Mouse (Mus musculus): ENCODE data around the gene Pqlc2. TPM values are rescaled to one million over a fixed set of nuclear protein-coding genes. Genes with fewer than 3 reads are reported as not detected.

Gene Pqlc2
- polyA plus RNA-seq, 1 experiment from 2014 or later, result 10.5 TPM

- peak; percentile 76; the same call in 1 of the 2 replicates for ATAC-seq
- Histone ChIP-seq H3K4me3 (ENCODE audit: low read depth, low read length) (peak overlapping the region; percentile 84), H3K4me1 (ENCODE audit: control insufficient read depth, insufficient read depth, low read length) (peaks cover 14% of the 10 kb centered on the region), H3K36me3 (ENCODE audit: control insufficient read depth, insufficient read depth, low read length) (peaks cover 16% of the 10 kb centered on the region), H3K27me3 (replicated peaks; ENCODE audit: control insufficient read depth, insufficient read depth, low read length) (no peaks in the 10 kb centered on the region), H3K9me3 (replicated peaks; ENCODE audit: control insufficient read depth, low read length) (no peaks in the 10 kb centered on the region), H3K4me2 (ENCODE audit: low read length) (peak overlapping the region; percentile 95), H3K27ac (ENCODE audit: low read depth, low read length) (0 out of 2 replicates have a peak overlapping the region, but pooled peaks have one; percentile 33), H3K9ac (ENCODE audit: low read length) (peak overlapping the region; percentile 87)
- peak; percentile 44 for DNase-seq (ENCODE audit: low spot score)
- under 1% methylated on average over 53 of the region's 53 CpGs for WGBS
Observed at GRCm38 (mm10) chr4:139310899-139311701, 592 bp upstream of the Pqlc2 start.

- peaks cover 8% of the 10 kb centered on the region; the same call in 1 of the 2 replicates for H3K36me3 ChIP-seq (ENCODE audit: control insufficient read depth, insufficient read depth, low read length)
- ATAC-seq (no peak), DNase-seq (ENCODE audit: low spot score) (no peak)
- 20% methylated on average over 6 of the region's 6 CpGs for WGBS
- peak overlapping the region; percentile 84 for H3K4me3 ChIP-seq (ENCODE audit: low read depth, low read length)
- peak overlapping the region; percentile 95 for H3K4me2 ChIP-seq (ENCODE audit: low read length)
- no peak overlapping the region for H3K27ac ChIP-seq (ENCODE audit: low read depth, low read length)
- peak overlapping the region; percentile 87 for H3K9ac ChIP-seq (ENCODE audit: low read length)
- no peaks in the 10 kb centered on the region for H3K9me3 ChIP-seq (replicated peaks; ENCODE audit: control insufficient read depth, low read length)
- H3K4me1 ChIP-seq (ENCODE audit: control insufficient read depth, insufficient read depth, low read length), result peaks cover 14% of the 10 kb centered on the region
- H3K27me3 ChIP-seq (replicated peaks; ENCODE audit: control insufficient read depth, insufficient read depth, low read length), result no peaks in the 10 kb centered on the region
Observed at GRCm38 (mm10) chr4:139309651-139310050, 857 bp downstream of the Pqlc2 start.

DNA sequence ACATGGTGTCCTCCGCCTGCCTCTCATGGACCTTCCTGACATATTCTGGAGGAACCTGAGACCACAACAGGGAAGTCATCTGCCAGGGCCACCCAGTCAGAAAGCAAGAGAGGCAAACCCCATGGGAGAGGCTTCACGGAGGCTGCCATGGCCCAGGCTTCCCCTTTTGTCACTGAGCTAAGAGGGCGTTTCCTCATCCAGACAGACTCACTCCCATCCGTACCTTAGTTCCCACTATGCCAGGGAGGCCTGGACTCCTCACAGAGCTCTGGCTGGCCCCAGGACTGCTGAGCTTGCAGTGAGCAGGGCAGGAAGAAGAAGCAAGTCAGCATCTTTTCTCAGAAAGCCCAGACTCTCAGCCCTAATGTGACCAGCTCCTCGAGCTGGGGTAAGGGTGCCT is 2.6 kb downstream of the Pqlc2 start:
- DNase-seq (ENCODE audit: low spot score) (no peak), ATAC-seq (no peak)
- 82% methylated on average over 5 of the region's 5 CpGs for WGBS
- Histone ChIP-seq H3K27ac (ENCODE audit: low read depth, low read length) (no peak overlapping the region), H3K4me2 (ENCODE audit: low read length) (no peak overlapping the region), H3K9ac (ENCODE audit: low read length) (no peak overlapping the region), H3K4me3 (ENCODE audit: low read depth, low read length) (no peak overlapping the region), H3K36me3 (ENCODE audit: control insufficient read depth, insufficient read depth, low read length) (peaks cover 3% of the 10 kb centered on the region; the same call in 1 of the 2 replicates), H3K9me3 (replicated peaks; ENCODE audit: control insufficient read depth, low read length) (no peaks in the 10 kb centered on the region), H3K27me3 (replicated peaks; ENCODE audit: control insufficient read depth, insufficient read depth, low read length) (no peaks in the 10 kb centered on the region), H3K4me1 (ENCODE audit: control insufficient read depth, insufficient read depth, low read length) (peaks cover 14% of the 10 kb centered on the region)

DNA sequence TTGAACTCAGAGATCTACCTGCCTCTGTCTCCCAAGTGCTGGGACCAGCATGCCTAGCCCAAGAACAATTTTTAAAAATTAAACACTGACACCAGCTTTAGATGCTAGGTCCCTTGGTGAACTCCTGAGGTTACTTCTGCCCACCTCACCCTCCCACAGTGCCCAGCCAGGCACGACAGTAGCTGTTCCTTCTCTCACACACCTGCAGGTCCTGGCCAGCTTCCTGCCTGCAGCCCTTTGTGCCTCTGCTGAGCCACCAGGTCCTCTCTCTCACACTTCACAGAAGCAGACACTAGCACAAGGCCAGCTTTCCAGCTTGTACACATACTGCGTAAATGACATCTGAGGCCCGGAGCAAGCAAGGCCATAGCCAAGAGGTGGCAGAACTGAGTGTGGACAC is 5.0 kb downstream of the Pqlc2 start:
- Histone ChIP-seq H3K9me3 (replicated peaks; ENCODE audit: control insufficient read depth, low read length) (no peaks in the 10 kb centered on the region), H3K4me1 (ENCODE audit: control insufficient read depth, insufficient read depth, low read length) (peaks cover 5% of the 10 kb centered on the region), H3K4me3 (ENCODE audit: low read depth, low read length) (no peak overlapping the region), H3K36me3 (ENCODE audit: control insufficient read depth, insufficient read depth, low read length) (peaks cover 24% of the 10 kb centered on the region), H3K27me3 (replicated peaks; ENCODE audit: control insufficient read depth, insufficient read depth, low read length) (no peaks in the 10 kb centered on the region), H3K4me2 (ENCODE audit: low read length) (no peak overlapping the region), H3K27ac (ENCODE audit: low read depth, low read length) (no peak overlapping the region), H3K9ac (ENCODE audit: low read length) (no peak overlapping the region)
- ATAC-seq, result no peak
- 96% methylated on average over 3 of the region's 3 CpGs for WGBS
- no peak for DNase-seq (ENCODE audit: low spot score)

DNA sequence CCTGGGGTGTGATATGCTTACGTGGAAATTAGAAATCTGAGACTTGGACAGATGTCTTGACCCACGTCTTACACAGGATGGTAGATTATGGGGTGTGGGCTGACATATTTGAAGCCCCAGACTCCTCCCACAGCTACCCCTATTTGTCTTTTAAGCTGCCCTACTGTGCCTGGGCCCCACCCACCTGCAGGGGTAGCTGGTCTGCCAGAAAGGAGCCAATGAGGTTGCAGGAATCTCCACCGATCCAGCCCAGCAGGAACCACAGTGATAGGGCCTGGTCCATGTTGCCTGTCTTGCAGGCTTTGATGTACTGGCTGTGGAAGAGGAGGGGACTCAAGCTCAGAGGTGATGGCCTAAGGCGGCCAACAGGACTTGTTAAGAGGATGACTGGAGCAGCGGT is 8.3 kb downstream of the Pqlc2 start:
- Histone ChIP-seq H3K4me3 (ENCODE audit: low read depth, low read length) (no peak overlapping the region), H3K9ac (ENCODE audit: low read length) (no peak overlapping the region), H3K4me2 (ENCODE audit: low read length) (no peak overlapping the region), H3K9me3 (replicated peaks; ENCODE audit: control insufficient read depth, low read length) (no peaks in the 10 kb centered on the region), H3K4me1 (ENCODE audit: control insufficient read depth, insufficient read depth, low read length) (no peaks in the 10 kb centered on the region), H3K27me3 (replicated peaks; ENCODE audit: control insufficient read depth, insufficient read depth, low read length) (no peaks in the 10 kb centered on the region), H3K27ac (ENCODE audit: low read depth, low read length) (no peak overlapping the region), H3K36me3 (ENCODE audit: control insufficient read depth, insufficient read depth, low read length) (peaks cover 37% of the 10 kb centered on the region)
- 64% methylated on average over 5 of the region's 5 CpGs for WGBS
- no peak for DNase-seq (ENCODE audit: low spot score)
- no peak for ATAC-seq

- Histone ChIP-seq H3K27ac (ENCODE audit: low read depth, low read length) (no peak overlapping the region), H3K9me3 (replicated peaks; ENCODE audit: control insufficient read depth, low read length) (no peaks in the 10 kb centered on the region), H3K4me3 (ENCODE audit: low read depth, low read length) (no peak overlapping the region), H3K9ac (ENCODE audit: low read length) (no peak overlapping the region), H3K27me3 (replicated peaks; ENCODE audit: control insufficient read depth, insufficient read depth, low read length) (no peaks in the 10 kb centered on the region), H3K4me2 (ENCODE audit: low read length) (no peak overlapping the region), H3K4me1 (ENCODE audit: control insufficient read depth, insufficient read depth, low read length) (no peaks in the 10 kb centered on the region), H3K36me3 (ENCODE audit: control insufficient read depth, insufficient read depth, low read length) (peaks cover 37% of the 10 kb centered on the region)
- DNase-seq (ENCODE audit: low spot score) (no peak), ATAC-seq (no peak)
- WGBS, result 92% methylated on average over 8 of the region's 8 CpGs
Observed at GRCm38 (mm10) chr4:139301780-139302179, 8.7 kb downstream of the Pqlc2 start.

DNA sequence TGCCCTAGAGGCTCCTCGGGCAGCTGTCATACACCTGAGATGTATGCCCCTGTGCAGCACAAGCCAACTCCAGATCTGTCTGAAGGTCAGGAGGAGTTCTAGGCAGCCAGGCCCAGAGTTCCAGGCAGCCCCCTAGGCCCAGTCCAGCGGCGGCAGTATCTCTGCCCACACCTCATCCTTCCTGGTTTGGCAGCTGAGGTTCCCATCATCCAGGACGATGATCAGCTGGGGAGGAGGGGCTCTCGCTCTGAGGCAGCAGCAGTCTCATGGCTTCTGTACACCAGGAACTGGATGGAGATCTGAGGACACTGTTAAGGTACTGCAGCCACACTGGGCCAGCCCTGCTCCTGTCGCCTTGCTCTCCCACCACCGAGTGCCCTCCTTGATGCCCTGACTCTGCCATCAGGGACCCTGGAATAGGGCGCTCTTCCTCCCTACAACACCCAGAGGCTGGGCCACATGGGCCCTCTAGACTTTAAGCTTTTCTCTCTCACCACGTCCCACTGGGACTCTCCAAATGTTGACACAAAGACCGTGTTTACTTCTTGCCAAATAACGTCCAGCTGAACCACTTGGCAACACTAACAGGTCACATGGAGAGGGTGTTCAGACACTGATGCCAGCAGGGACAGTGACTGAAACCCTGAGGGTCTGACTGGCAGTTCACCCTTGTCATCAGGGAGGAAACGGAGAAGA is 11.7 kb downstream of the Pqlc2 start:
- Histone ChIP-seq H3K9ac (ENCODE audit: low read length) (no peak overlapping the region), H3K36me3 (ENCODE audit: control insufficient read depth, insufficient read depth, low read length) (peaks cover 33% of the 10 kb centered on the region), H3K27ac (ENCODE audit: low read depth, low read length) (no peak overlapping the region), H3K4me1 (ENCODE audit: control insufficient read depth, insufficient read depth, low read length) (no peaks in the 10 kb centered on the region), H3K4me2 (ENCODE audit: low read length) (no peak overlapping the region), H3K27me3 (replicated peaks; ENCODE audit: control insufficient read depth, insufficient read depth, low read length) (no peaks in the 10 kb centered on the region), H3K9me3 (replicated peaks; ENCODE audit: control insufficient read depth, low read length) (no peaks in the 10 kb centered on the region), H3K4me3 (ENCODE audit: low read depth, low read length) (no peak overlapping the region)
- ATAC-seq (no peak), DNase-seq (ENCODE audit: low spot score) (no peak)
- WGBS, result 89% methylated on average over 12 of the region's 12 CpGs

DNA sequence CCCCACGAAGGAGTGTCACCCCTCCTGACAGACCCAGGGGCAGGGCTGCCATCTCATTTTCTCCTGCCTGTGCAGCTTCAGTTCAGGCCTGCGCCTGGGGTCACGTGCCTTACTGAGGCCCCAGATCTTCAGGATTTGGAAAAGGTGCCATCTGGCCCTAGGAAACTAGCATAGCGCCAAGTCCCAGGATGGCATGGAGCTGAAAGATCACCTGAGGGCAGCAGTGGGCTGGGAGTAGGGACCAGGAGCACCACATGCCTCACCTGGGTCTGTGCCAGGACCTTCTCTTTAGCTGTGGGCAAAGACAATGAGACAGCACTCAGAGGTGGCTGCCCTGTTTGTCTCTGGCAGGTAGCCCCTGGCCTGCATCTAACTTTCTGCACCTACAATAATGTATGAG is 12.9 kb downstream of the Pqlc2 start:
- Histone ChIP-seq H3K4me1 (ENCODE audit: control insufficient read depth, insufficient read depth, low read length) (no peaks in the 10 kb centered on the region), H3K9ac (ENCODE audit: low read length) (no peak overlapping the region), H3K9me3 (replicated peaks; ENCODE audit: control insufficient read depth, low read length) (no peaks in the 10 kb centered on the region), H3K27me3 (replicated peaks; ENCODE audit: control insufficient read depth, insufficient read depth, low read length) (no peaks in the 10 kb centered on the region), H3K36me3 (ENCODE audit: control insufficient read depth, insufficient read depth, low read length) (peaks cover 31% of the 10 kb centered on the region), H3K4me3 (ENCODE audit: low read depth, low read length) (no peak overlapping the region), H3K4me2 (ENCODE audit: low read length) (no peak overlapping the region), H3K27ac (ENCODE audit: low read depth, low read length) (no peak overlapping the region)
- 78% methylated on average over 4 of the region's 4 CpGs for WGBS
- no peak for DNase-seq (ENCODE audit: low spot score)
- ATAC-seq, result no peak

- no peaks in the 10 kb centered on the region for H3K4me1 ChIP-seq (ENCODE audit: control insufficient read depth, insufficient read depth, low read length)
- 96% methylated on average over 5 of the region's 5 CpGs for WGBS
- no peaks in the 10 kb centered on the region for H3K27me3 ChIP-seq (replicated peaks; ENCODE audit: control insufficient read depth, insufficient read depth, low read length)
- peaks cover 41% of the 10 kb centered on the region for H3K36me3 ChIP-seq (ENCODE audit: control insufficient read depth, insufficient read depth, low read length)
- no peaks in the 10 kb centered on the region for H3K9me3 ChIP-seq (replicated peaks; ENCODE audit: control insufficient read depth, low read length)
- no peak for ATAC-seq
- H3K4me2 ChIP-seq (ENCODE audit: low read length), result no peak overlapping the region
- no peak overlapping the region for H3K4me3 ChIP-seq (ENCODE audit: low read depth, low read length)
- H3K27ac ChIP-seq (ENCODE audit: low read depth, low read length), result no peak overlapping the region
- H3K9ac ChIP-seq (ENCODE audit: low read length), result no peak overlapping the region
- no peak for DNase-seq (ENCODE audit: low spot score)
Observed at GRCm38 (mm10) chr4:139292038-139292437, 18.5 kb downstream of the Pqlc2 start.
